Mouse (Mus musculus) CD4-positive naive resting alpha-beta T cell, adult 57 days (primary cell): Measurements from ENCODE around the gene Arhgef18. TPM values are rescaled to one million over a fixed set of nuclear protein-coding genes. Genes with fewer than 3 reads are reported as not detected.

Experiments used
- total RNA-seq: library from RNA; stranded (reverse); gene quantifications from one replicate; pipeline ENCODE4 v1.2.4, GENCODE M21; 2023

Arhgef18 gene
- total RNA-seq = 296 TPM

GRCm38 (mm10) chr8:3392771-3393710, at the start of gene Arhgef18:
TSS of gene Arhgef18 (plus strand) at chr8:3393006.

GRCm38 (mm10) chr8:3353189-3353810, 39.5 kb upstream of the Arhgef18 start, which contains the start of gene A430078G23Rik:
TSS of gene A430078G23Rik (plus strand) at chr8:3353415.

GRCm38 (mm10) chr8:3467006-3467885, 74.4 kb downstream of the Arhgef18 start, which contains the start of gene Pex11g:
TSS of gene Pex11g (minus strand) at chr8:3467680.

GRCm38 (mm10) chr8:3470562-3470961, 77.8 kb downstream of the Arhgef18 start, which contains the start of gene Tex45:
TSS of gene Tex45 (plus strand) at chr8:3470862.

GRCm38 (mm10) chr8:3492901-3493844, 100.4 kb downstream of the Arhgef18 start, which contains the start of gene Zfp358:
TSS of gene Zfp358 (plus strand) at chr8:3493138.

GRCm38 (mm10) chr8:3500235-3501090, 107.7 kb downstream of the Arhgef18 start, which contains the start of gene Mcoln1:
TSS of gene Mcoln1 (plus strand) at chr8:3500457.

Other genes with a start within 250 kb of the Arhgef18 start
- 54.6 TPM for gene Insr, start 113.4 kb upstream of the Arhgef18 start, total RNA-seq
- gene A430078G23Rik, start 39.6 kb upstream of the Arhgef18 start, total RNA-seq = 290 TPM
- 0.65 TPM for gene Pex11g, start 74.7 kb downstream of the Arhgef18 start, total RNA-seq
- 5.4 TPM for gene Tex45, start 77.9 kb downstream of the Arhgef18 start, total RNA-seq
- 6.4 TPM for gene Zfp358, start 100.1 kb downstream of the Arhgef18 start, total RNA-seq
- 81.8 TPM for gene Mcoln1, start 107.5 kb downstream of the Arhgef18 start, total RNA-seq
- gene Pnpla6, start 122.4 kb downstream of the Arhgef18 start, total RNA-seq = 52.8 TPM
- gene C330021F23Rik, start 175.0 kb downstream of the Arhgef18 start, total RNA-seq = not detected
- gene Camsap3, start 194.3 kb downstream of the Arhgef18 start, total RNA-seq = not detected
- gene Xab2, start 228.3 kb downstream of the Arhgef18 start, total RNA-seq = 91.9 TPM
- gene Pet100, start 228.5 kb downstream of the Arhgef18 start, total RNA-seq = 50.7 TPM
- not detected for gene Pcp2, start 232.5 kb downstream of the Arhgef18 start, total RNA-seq
- gene Stxbp2, start 237.9 kb downstream of the Arhgef18 start, total RNA-seq = 199 TPM